Mouse (Mus musculus) gastrocnemius, adult 18-20 months (tissue): ENCODE data around the gene Srrt. TPM values are rescaled to one million over a fixed set of nuclear protein-coding genes. Genes with fewer than 3 reads are reported as not detected.
"Not testable (repeated sequence)": the region's sequence is repeated elsewhere in the genome, so short reads cannot be mapped to it uniquely, and the experiment has no call there.

Source experiments
- DNase-seq: peaks from one replicate; pipeline ENCODE4 v3.0.0; 2021; ENCODE audit warnings: low spot score
- total RNA-seq, 2 experiments: library from RNA; stranded (reverse); gene quantifications; 2 replicates each; pipeline ENCODE4 v1.2.3; 2021

Gene Srrt
- total RNA-seq, 2 experiments from 2014 or later = 29.6 to 40.8 TPM

DNA sequence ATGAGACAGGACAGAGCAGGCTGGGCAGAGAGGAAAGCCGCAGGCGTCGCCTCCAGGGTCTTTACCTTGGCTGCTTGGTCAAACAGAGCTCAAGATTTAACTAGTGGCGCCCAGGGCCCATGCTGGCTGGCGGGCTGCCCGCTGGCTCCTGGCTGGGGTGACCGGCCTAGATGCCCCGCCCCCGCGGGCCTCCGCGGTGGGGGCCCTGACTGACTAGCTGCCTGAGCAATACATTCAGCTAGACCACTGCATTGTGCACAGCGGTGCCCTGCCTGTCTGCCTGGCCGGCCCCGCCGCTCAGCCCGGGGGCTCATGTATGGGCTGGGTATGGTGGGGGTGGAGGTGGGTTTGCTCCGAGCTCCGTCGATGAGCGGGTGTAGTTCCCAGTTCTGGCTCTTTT lies 6.2 kb downstream of the Srrt start:
- no peak for DNase-seq

- no peak for DNase-seq
Measured at GRCm38 (mm10) chr5:137299240-137299639, 8.2 kb downstream of the Srrt start.

DNA sequence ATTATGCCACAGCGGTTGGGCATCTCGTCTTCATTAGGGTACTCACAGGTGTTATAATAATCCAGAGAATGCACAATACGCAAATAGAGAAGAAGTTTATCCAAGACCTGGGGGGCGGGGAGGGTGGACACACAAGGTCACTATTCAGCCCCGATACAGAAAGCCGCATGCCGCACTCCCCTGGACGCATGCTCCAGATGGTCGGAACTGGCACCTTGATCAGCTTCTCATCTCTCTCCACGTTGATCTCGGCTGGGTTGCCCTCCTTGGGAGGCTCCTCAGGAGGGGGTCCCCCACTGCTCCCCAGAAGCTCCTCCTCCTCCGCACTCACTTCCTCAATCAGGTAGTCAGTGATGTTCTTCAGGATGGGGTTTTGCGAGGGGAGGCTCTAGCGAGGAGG lies 10.3 kb downstream of the Srrt start:
- DNase-seq = no peak

- DNase-seq = no peak
Measured at GRCm38 (mm10) chr5:137295712-137296111, 11.8 kb downstream of the Srrt start.

DNA sequence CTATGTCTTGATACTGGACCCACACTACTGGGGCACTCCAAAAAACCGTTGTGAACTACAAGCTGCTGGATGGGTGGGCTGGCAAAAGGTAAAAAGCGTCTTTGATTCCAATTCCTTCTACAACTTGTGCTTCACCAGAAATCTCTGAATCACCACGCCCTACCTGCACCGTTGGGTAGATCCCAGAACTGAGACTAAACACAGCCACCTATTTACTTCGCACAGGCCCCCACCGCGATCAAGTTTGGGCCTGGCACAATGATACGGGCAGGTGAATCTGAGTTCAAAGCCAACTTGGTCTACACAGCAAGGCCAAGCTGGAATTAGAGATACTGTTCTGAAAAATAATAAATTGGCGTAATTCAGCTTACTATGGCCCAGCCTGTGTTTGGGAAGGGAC lies 12.2 kb downstream of the Srrt start:
- DNase-seq = no peak

- DNase-seq = no peak
Measured at GRCm38 (mm10) chr5:137294744-137295093, 12.8 kb downstream of the Srrt start.

GRCm38 (mm10) chr5:137293839-137294743 lies 13.4 kb downstream of the Srrt start, which contains the start of gene Ufsp1:
Gene Ufsp1 (plus strand): TSS chr5:137294629.
- DNase-seq = peak; percentile 94

DNA sequence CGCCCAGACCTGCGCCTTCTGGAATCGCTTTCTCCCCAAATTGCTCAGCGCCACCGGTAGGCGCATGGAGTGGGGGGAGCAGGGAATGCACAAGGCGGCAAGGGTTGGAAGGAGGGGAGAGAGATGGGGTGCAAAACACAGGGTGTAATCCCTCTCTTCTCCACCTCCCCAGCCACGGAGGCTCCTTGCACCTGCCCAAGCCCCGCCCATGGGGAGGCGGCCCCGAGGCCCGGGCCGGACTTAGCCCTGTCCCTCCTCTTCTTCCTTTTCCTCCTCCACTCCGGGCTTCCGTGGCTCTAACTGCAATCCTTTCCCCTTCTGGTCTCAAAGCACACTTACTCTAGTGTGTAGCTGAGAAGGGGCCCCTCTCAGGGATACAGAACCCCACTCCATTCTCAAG lies 14.2 kb downstream of the Srrt start:
- DNase-seq = peak; percentile 76

GRCm38 (mm10) chr5:137291381-137291926 lies 16.0 kb downstream of the Srrt start:
- DNase-seq = no peak

- DNase-seq = peak; percentile 77
Measured at GRCm38 (mm10) chr5:137290677-137291076, 16.8 kb downstream of the Srrt start.

- no peak for DNase-seq
Measured at GRCm38 (mm10) chr5:137289591-137290365, 17.7 kb downstream of the Srrt start.

GRCm38 (mm10) chr5:137288999-137289470 lies 18.4 kb downstream of the Srrt start:
- DNase-seq = peak; percentile 77

DNA sequence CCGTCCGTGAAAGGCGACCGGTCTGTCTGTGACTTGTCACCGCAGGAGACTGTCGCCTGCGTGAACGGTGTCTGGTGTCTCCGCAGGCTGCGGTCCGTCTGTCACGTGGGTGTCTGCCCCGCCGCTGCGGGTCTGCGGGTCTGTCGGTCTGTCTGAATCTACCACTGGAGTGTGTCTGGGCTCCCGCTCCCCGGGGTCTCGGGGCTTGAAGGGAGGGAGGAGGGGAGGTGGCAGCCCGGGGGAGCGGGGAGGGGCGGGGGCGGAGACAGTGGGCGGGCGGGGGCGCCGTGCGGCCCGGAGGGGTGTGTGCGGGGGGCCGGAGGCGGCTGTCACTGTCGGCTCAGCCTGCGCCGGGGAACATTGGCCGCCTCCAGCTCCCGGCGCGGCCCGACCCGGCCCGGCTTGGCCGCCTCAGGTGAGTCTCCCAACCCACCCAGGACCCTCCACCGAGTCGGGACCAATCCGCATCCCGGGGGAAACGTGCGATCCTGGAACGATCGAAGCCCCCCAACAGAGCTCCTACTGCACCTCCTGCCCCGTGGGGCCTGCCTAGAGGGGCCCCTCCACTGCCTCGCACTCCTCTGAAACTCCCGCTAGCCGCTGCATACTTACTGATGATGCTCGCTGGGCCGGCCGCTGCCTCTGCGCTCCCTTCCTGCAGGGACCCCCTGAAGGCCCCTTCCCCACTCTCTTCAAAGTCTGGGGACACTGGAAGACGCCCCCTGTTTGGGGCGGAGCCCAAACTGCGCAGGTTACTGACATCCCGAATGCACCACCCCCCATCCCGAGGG lies 19.3 kb downstream of the Srrt start:
- peak; percentile 33 for DNase-seq

- no peak for DNase-seq
Measured at GRCm38 (mm10) chr5:137287032-137287952, 20.2 kb downstream of the Srrt start, which contains the start of gene Ache. Gene Ache (plus strand): TSS chr5:137287519.

DNA sequence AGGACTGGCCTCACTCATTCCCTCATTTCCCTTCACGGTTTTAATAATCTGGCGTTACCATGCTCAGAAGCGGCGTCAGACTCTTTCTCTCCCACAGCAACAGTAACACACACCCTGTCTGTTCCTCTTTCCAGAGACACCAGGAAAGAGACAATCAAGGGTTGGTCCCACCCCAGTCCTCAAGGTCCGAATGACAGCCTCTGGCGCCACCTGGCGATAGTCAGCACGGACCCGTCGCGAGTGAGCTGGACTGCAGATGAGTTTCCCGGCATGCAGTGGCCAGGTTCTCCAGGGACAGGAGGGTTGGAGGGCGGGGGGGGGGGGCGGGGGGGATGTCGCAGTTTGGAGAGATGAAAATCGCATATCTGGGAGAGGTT lies 20.8 kb downstream of the Srrt start:
- DNase-seq = peak; percentile 91

DNA sequence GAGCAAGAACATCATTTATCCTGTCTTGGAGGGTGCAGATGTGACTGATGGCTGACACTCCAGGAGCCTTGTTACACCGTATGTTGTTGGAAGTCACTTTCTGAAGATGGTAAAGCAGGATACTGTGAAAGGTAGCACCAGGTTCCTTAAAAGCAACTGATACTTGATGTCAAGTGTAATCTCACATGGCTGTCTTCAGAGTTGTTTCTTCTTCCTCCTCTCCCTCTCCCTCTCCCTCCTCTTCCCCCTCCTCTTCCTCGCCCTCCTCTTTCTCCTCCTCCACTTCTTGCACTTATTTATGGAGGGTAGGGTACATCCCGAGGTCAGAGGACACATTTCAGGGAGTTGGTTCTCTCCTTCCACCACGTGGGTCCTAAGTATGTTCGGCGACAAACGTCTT lies 21.5 kb downstream of the Srrt start:
- DNase-seq = no peak

DNA sequence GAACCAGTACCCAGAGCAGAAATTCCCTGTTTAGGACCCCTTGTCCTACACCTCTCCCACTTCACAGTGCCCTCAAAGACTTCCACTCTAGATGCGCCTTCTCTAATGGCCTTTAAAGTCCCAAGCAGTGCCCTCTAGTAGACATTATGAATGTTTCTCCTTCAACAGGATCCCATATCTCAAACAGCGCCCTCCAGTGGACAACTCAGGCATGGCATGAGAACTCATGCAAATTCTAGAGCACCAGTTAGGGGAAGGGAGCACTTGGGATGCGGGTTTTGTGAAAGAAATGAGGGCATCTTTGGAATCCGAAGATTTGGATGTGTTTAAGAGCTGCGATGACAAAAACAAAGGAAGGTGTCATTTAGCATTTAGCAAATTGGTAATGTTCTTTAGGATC lies 22.4 kb downstream of the Srrt start:
- no peak for DNase-seq

DNA sequence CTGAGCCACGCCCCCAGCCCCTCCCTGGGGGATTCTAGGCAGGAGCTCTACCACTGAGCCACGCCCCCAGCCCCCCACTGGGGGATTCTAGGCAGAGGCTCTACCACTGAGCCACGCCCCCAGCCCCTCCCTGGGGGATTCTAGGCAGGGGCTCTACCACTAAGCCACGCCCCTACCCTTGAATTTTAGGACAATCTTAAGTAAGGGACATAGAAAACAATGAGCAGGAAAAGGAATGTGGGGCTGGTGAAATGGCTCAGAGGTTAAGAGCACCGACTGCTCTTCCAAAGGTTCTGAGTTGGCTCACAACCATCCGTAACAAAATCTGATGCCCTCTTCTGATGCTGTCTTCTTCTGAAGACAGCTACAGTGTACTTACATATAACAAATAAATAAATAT lies 23.1 kb downstream of the Srrt start:
- DNase-seq = not testable (repeated sequence)

GRCm38 (mm10) chr5:137277360-137278342 lies 29.8 kb downstream of the Srrt start:
- no peak for DNase-seq
